In genomic region chr9:31119882-31120532, GRCm38 (mm10) we compare ENCODE assay signal across 9 mouse cellular contexts. TPM values are rescaled to one million over a fixed set of nuclear protein-coding genes. Genes with fewer than 3 reads are reported as not detected.
DNase-seq lines count a peak whose midpoint lies in the region; ATAC-seq and TF ChIP-seq lines count a peak whose summit lies in the region.
"Had no signal": no experiment of that assay in that cellular context is flagged by ENCODE, and none has a peak within 500 bp of the region (broad histone marks: within the 10 kb centered on the region; RNA-seq: fewer than 3 reads in every experiment).

No protein-coding gene starts in this region.

- no peaks in the 10 kb centered on the region for H3K36me3 ChIP-seq in limb, embryonic 11.5 days (ENCODE audit: control insufficient read depth, insufficient read depth, low read length)
- H3K36me3 ChIP-seq in stomach, embryonic 15.5 days, result no peaks in the 10 kb centered on the region
- H3K36me3 ChIP-seq in hindbrain, embryonic 13.5 days, result no peaks in the 10 kb centered on the region

- intact Hi-C loops in gastrocnemius, adult 2 months (cut with DNase I), result no loop called here

- peak; percentile 75 for ATAC-seq in activated CD4-positive, CD25-positive, alpha-beta regulatory T cell, adult 4 months
- ATAC-seq in limb, embryonic 11.5 days (ENCODE audit: insufficient number of reproducible peaks, low FRiP score, low TSS enrichment, low read depth), result no peak
- ATAC-seq in stomach, embryonic 15.5 days (ENCODE audit: insufficient read depth, low FRiP score, low read depth), result no peak
- no peak for ATAC-seq in hindbrain, embryonic 13.5 days (ENCODE audit: low FRiP score)

- no peak overlapping the region for H3K4me3 ChIP-seq in limb, embryonic 11.5 days (ENCODE audit: low read depth, low read length)
- H3K4me3 ChIP-seq in stomach, embryonic 15.5 days (replicated peaks), result no peak overlapping the region
- no peak overlapping the region for H3K4me3 ChIP-seq in gastrocnemius, adult 2 months
- no peak overlapping the region for H3K4me3 ChIP-seq in hindbrain, embryonic 13.5 days

- no peaks in the 10 kb centered on the region for H3K27me3 ChIP-seq in limb, embryonic 11.5 days (ENCODE audit: control insufficient read depth, insufficient read depth, low read length)
- no peaks in the 10 kb centered on the region for H3K27me3 ChIP-seq in stomach, embryonic 15.5 days (replicated peaks)
- H3K27me3 ChIP-seq in hindbrain, embryonic 13.5 days, result no peaks in the 10 kb centered on the region

- peak overlapping the region; percentile 47; the same call in 1 of the 2 replicates for H3K27ac ChIP-seq in limb, embryonic 11.5 days (replicated peaks; ENCODE audit: low read depth, low read length)
- H3K27ac ChIP-seq in stomach, embryonic 15.5 days, result peak overlapping the region; percentile 51; the same call in 1 of the 2 replicates
- no peak overlapping the region for H3K27ac ChIP-seq in gastrocnemius, adult 2 months
- no peak overlapping the region for H3K27ac ChIP-seq in hindbrain, embryonic 13.5 days

- no peak overlapping the region for H3K9ac ChIP-seq in limb, embryonic 11.5 days (ENCODE audit: low read length)
- H3K9ac ChIP-seq in stomach, embryonic 15.5 days, result no peak overlapping the region
- H3K9ac ChIP-seq in hindbrain, embryonic 13.5 days, result no peak overlapping the region

- TF ChIP-seq CTCF in gastrocnemius, adult 2 months (IDR thresholded peaks at IDR 0.05), result no peak

- H3K4me2 ChIP-seq in limb, embryonic 11.5 days (ENCODE audit: low read depth, severe bottlenecking), result no peak overlapping the region
- no peak overlapping the region for H3K4me2 ChIP-seq in stomach, embryonic 15.5 days
- no peak overlapping the region for H3K4me2 ChIP-seq in hindbrain, embryonic 13.5 days

- DNase-seq in kidney, adult 11 months, result peak; percentile 17
- no peak for DNase-seq in kidney, postnatal 25 days
- peak; percentile 50 for DNase-seq in limb, embryonic 11.5 days (ENCODE audit: low spot score)
- no peak for DNase-seq in gastrocnemius, adult 2 months
- DNase-seq in layer of hippocampus, postnatal 25 days (ENCODE audit: extremely low spot score in 1 of 2, low spot score in 1 of 2), result no peak
- DNase-seq: spleen, adult 18-20 months had no signal

- H3K9me3 ChIP-seq in limb, embryonic 11.5 days (ENCODE audit: control insufficient read depth, low read length), result no peaks in the 10 kb centered on the region
- no peaks in the 10 kb centered on the region for H3K9me3 ChIP-seq in stomach, embryonic 15.5 days
- H3K9me3 ChIP-seq in hindbrain, embryonic 13.5 days, result no peaks in the 10 kb centered on the region

- 33% methylated on average over 11 of the region's 11 CpGs for WGBS in limb, embryonic 11.5 days
- WGBS in stomach, embryonic 15.5 days, result 45% methylated on average over 11 of the region's 11 CpGs
- 68% methylated on average over 11 of the region's 11 CpGs for WGBS in hindbrain, embryonic 13.5 days

- H3K4me1 ChIP-seq in limb, embryonic 11.5 days (ENCODE audit: control insufficient read depth, insufficient read depth, low read length), result peaks cover 22% of the 10 kb centered on the region
- peaks cover 12% of the 10 kb centered on the region for H3K4me1 ChIP-seq in stomach, embryonic 15.5 days
- peaks cover 5% of the 10 kb centered on the region; the same call in 1 of the 2 replicates for H3K4me1 ChIP-seq in hindbrain, embryonic 13.5 days (replicated peaks)

RNA-seq across cellular contexts. Expression of gene St14, which starts 11.6 kb away (rescaled TPM):
- polyA plus RNA-seq in activated CD4-positive, CD25-positive, alpha-beta regulatory T cell, adult 4 months (2017; shearing (Covaris generic)), result 1 to 10 TPM; 3.9 to 7.7 TPM
- 6.0 and 6.8 TPM in 2 replicates for polyA plus RNA-seq in limb, embryonic 11.5 days (2014; fragmentation: Nextera tagmentation; extraction: Ambion mirVana)
- polyA plus RNA-seq in stomach, embryonic 15.5 days (2015; fragmentation: Nextera tagmentation; extraction: Ambion mirVana), result 61.4 and 71.8 TPM in 2 replicates
- under 1 TPM in 1 of 2 experiments, not detected in 1; 0.08 TPM for total RNA-seq in gastrocnemius, adult 2 months (2021)
- 0.42 and 0.71 TPM in 2 replicates for polyA plus RNA-seq in hindbrain, embryonic 13.5 days (2015; fragmentation: Nextera tagmentation; extraction: Ambion mirVana)
- total RNA-seq in layer of hippocampus, postnatal 25 days (2021), result 1 to 10 TPM in 1 of 2 experiments, under 1 TPM in 1; 0.54 to 1.1 TPM

Comparison
In these comparisons a context has a peak if more than half of its experiments do, and no peak if none do; other contexts are left out.
1. DNase-seq: peak in kidney, adult 11 months (single experiment) and limb, embryonic 11.5 days (single experiment); none in kidney, postnatal 25 days (0 of 2), gastrocnemius, adult 2 months (single experiment) and layer of hippocampus, postnatal 25 days (0 of 2).
2. H3K27ac ChIP-seq: peak in limb, embryonic 11.5 days (single experiment) and stomach, embryonic 15.5 days (single experiment); none in gastrocnemius, adult 2 months (single experiment) and hindbrain, embryonic 13.5 days (single experiment).